Mouse (Mus musculus): ENCODE measurements around the gene Shoc2. TPM values are rescaled to one million over a fixed set of nuclear protein-coding genes. Genes with fewer than 3 reads are reported as not detected.
A peak's percentile ranks its signal among the peaks of the same experiment; 100 is the strongest.

Shoc2 gene
- not detected in 2 replicates for polyA plus RNA-seq (2012; ENCODE audit: insufficient read depth, insufficient read length, low replicate concordance, missing spikeins)

GRCm38 (mm10) chr19:53943802-53944785 lies at the start of gene Shoc2, which contains the start of gene Bbip1:
Shoc2 (plus strand) TSS chr19:53944306.
Bbip1 (minus strand) TSS chr19:53944627.
- TF ChIP-seq CTCF (IDR thresholded peaks at IDR 0.05; ENCODE audit: insufficient read depth, low read depth, low read length) (no peak), POLR2A (IDR thresholded peaks at IDR 0.05; ENCODE audit: insufficient read depth, low read depth, low read length) (peak; percentile 75)
- H3K4me1 ChIP-seq (ENCODE audit: control insufficient read depth, insufficient read depth, low read length) = no peaks in the 10 kb centered on the region
- H3K27ac ChIP-seq (ENCODE audit: insufficient read depth, low read depth, low read length) = peak within 1 kb of the TSS; percentile 93
- peak within 1 kb of the TSS; percentile 74 for H3K4me3 ChIP-seq (ENCODE audit: insufficient read depth, low read depth, low read length)
- under 1% methylated on average over 62 of the region's 62 CpGs for WGBS

GRCm38 (mm10) chr19:53894538-53895121 lies 49.5 kb upstream of the Shoc2 start:
- Histone ChIP-seq H3K4me1 (ENCODE audit: control insufficient read depth, insufficient read depth, low read length) (peaks cover 25% of the 10 kb centered on the region), H3K4me3 (ENCODE audit: insufficient read depth, low read depth, low read length) (no peak overlapping the region), H3K27ac (ENCODE audit: insufficient read depth, low read depth, low read length) (no peak overlapping the region; the same call in 1 of the 2 replicates)
- TF ChIP-seq POLR2A (IDR thresholded peaks at IDR 0.05; ENCODE audit: insufficient read depth, low read depth, low read length) (no peak), CTCF (IDR thresholded peaks at IDR 0.05; ENCODE audit: insufficient read depth, low read depth, low read length) (no peak)
- 65% methylated on average over 12 of the region's 12 CpGs for WGBS

- no peak for TF ChIP-seq CTCF (IDR thresholded peaks at IDR 0.05; ENCODE audit: insufficient read depth, low read depth, low read length)
- TF ChIP-seq POLR2A (IDR thresholded peaks at IDR 0.05; ENCODE audit: insufficient read depth, low read depth, low read length) = no peak
- H3K4me1 ChIP-seq (ENCODE audit: control insufficient read depth, insufficient read depth, low read length) = peaks cover 25% of the 10 kb centered on the region
- WGBS = 66% methylated on average over 5 of the region's 5 CpGs
- H3K27ac ChIP-seq (ENCODE audit: insufficient read depth, low read depth, low read length) = no peak overlapping the region
- no peak overlapping the region for H3K4me3 ChIP-seq (ENCODE audit: insufficient read depth, low read depth, low read length)
Measured at GRCm38 (mm10) chr19:53898046-53898445, 46.1 kb upstream of the Shoc2 start.

DNA sequence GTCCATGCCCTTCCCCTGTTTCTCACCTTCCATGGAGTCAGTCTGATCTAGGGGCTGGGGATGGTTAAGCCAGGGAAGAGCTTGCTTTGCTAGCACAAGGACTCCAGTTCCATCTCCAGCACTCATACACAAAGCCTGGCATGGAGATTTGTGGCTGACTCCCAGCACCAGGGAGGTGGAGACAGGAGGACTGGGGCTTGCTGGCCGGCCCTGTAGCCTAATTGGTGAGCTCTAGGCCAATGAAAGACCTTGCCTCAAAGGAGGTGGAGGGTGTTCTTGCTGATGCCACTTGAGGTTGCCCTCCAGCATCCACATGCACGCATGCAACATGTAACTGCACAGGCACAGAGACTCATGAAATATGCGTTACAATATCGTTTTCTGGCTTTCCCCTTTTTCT lies 45.6 kb upstream of the Shoc2 start:
- H3K4me1 ChIP-seq (ENCODE audit: control insufficient read depth, insufficient read depth, low read length) = peaks cover 24% of the 10 kb centered on the region
- no peak overlapping the region for H3K4me3 ChIP-seq (ENCODE audit: insufficient read depth, low read depth, low read length)
- H3K27ac ChIP-seq (ENCODE audit: insufficient read depth, low read depth, low read length) = no peak overlapping the region
- TF ChIP-seq POLR2A (IDR thresholded peaks at IDR 0.05; ENCODE audit: insufficient read depth, low read depth, low read length) = no peak
- no peak for TF ChIP-seq CTCF (IDR thresholded peaks at IDR 0.05; ENCODE audit: insufficient read depth, low read depth, low read length)
- WGBS = 81% methylated on average over 4 of the region's 4 CpGs

DNA sequence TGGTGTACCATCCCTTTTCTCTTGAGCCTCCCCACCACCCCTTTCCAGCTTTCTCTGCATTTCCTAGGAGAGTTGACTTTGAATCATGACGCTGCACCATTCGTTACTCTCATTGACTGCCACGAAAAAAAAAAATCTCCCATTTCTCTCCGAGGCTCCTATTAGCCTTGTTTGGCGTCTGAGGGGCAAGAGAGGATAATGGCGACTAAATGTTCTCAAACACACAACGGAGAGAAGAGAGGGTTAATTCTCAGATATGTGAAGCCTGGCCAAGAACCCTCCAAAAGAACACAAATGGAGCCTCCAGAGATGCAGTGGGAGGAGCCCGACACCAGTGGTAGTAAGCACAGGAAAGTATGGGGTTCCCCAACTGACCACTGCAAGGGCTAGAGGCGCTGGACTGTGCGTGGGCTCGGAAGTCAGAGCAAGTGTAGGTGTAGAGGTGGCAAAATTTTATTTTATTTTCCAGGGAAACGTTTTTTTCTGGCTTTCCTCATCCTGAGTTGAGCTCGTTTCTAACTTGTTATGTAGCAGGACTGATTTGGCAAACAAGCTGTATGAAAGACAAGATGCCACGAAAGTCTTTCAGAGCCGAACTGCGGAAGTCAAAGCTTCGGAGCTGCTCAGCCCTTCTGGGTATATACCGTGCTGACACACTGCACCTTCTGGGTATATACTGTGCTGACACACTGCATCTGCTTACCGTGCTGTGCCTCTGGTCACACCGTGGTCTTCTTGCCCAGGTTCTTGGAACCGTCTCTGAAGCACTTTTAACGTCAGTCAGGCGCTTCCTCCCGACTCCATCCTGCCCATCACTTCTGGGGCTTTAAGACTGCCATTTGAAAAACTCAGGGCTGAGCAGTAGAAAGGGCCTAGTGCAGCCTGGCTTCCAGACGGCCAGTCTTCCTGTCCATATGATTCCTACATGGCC lies 44.9 kb upstream of the Shoc2 start:
- H3K4me1 ChIP-seq (ENCODE audit: control insufficient read depth, insufficient read depth, low read length) = peaks cover 20% of the 10 kb centered on the region
- TF ChIP-seq CTCF (IDR thresholded peaks at IDR 0.05; ENCODE audit: insufficient read depth, low read depth, low read length) (no peak), POLR2A (IDR thresholded peaks at IDR 0.05; ENCODE audit: insufficient read depth, low read depth, low read length) (no peak)
- no peak overlapping the region for H3K27ac ChIP-seq (ENCODE audit: insufficient read depth, low read depth, low read length)
- WGBS = 82% methylated on average over 25 of the region's 25 CpGs
- no peak overlapping the region for H3K4me3 ChIP-seq (ENCODE audit: insufficient read depth, low read depth, low read length)

- H3K4me3 ChIP-seq (ENCODE audit: insufficient read depth, low read depth, low read length) = no peak overlapping the region
- H3K27ac ChIP-seq (ENCODE audit: insufficient read depth, low read depth, low read length) = no peak overlapping the region
- TF ChIP-seq CTCF (IDR thresholded peaks at IDR 0.05; ENCODE audit: insufficient read depth, low read depth, low read length) = no peak
- no peak for TF ChIP-seq POLR2A (IDR thresholded peaks at IDR 0.05; ENCODE audit: insufficient read depth, low read depth, low read length)
- 92% methylated on average over 14 of the region's 14 CpGs for WGBS
- peaks cover 20% of the 10 kb centered on the region for H3K4me1 ChIP-seq (ENCODE audit: control insufficient read depth, insufficient read depth, low read length)
Measured at GRCm38 (mm10) chr19:53899941-53900610, 44.0 kb upstream of the Shoc2 start.

DNA sequence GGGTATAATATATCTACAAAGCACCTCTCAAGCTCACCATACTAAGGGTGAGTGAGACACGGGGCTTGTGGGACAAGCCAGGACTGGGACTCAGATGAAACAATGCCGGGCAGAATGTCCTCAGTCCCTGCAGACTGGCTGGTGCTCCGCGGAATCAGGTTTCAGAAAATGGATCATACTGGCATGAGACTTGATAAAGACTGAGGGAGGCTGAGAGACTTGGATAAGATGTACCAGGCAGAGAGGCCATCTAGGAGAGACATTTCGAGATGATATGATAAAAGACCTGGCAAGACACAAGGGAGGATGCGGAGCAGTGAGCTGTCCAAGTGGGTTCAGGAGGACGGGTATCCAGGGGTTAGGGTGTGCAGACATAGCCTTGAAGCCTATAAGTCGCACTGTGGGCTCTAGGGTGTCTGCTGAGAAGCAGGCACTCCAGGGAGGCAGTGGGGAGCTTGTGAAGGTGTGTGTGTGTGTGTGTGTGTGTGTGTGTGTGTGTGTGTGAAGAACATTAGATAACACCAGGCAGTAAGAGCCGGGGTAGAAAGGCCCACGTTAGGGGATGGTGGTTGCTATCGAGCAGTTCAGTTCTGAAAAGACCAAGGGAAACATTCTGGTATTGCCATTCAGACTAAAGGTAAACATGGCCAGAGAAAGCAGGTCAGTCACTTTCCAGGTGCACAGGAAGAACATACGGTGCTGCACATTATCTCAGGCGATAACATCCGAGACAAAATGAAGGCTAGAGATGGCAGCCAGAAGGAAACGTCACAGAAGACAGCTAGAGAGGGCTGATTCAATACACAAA lies 42.0 kb upstream of the Shoc2 start:
- no peak for TF ChIP-seq POLR2A (IDR thresholded peaks at IDR 0.05; ENCODE audit: insufficient read depth, low read depth, low read length)
- no peak for TF ChIP-seq CTCF (IDR thresholded peaks at IDR 0.05; ENCODE audit: insufficient read depth, low read depth, low read length)
- Histone ChIP-seq H3K27ac (ENCODE audit: insufficient read depth, low read depth, low read length) (peak overlapping the region; percentile 94), H3K4me3 (ENCODE audit: insufficient read depth, low read depth, low read length) (no peak overlapping the region; the same call in 1 of the 2 replicates), H3K4me1 (ENCODE audit: control insufficient read depth, insufficient read depth, low read length) (peaks cover 18% of the 10 kb centered on the region)
- 55% methylated on average over 15 of the region's 15 CpGs for WGBS
